Mouse (Mus musculus): ENCODE results near the gene Guca2a.

Guca2a gene

DNA sequence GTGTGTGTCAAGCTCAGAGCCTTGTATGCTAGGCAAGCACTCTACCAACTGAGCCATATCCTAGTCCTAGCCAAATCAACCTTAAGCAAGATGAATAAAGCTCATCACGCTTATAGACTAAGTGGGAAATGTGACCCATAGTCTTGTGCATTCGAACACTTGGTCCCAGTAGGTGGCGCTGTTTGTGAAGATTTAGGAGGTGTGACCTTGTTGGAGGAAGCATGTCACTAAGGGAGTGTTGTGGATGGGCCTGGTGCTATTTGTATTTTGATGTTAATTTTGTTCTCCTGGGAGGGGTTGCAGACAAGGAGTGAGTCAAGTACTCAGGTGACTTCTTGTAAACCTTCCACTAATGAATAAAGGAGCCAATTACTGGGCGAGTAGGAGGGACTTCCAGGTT lies 5.2 kb downstream of the Guca2a start:
- in situ Hi-C loops (cut with MboI, MseI) = no loop called here

DNA sequence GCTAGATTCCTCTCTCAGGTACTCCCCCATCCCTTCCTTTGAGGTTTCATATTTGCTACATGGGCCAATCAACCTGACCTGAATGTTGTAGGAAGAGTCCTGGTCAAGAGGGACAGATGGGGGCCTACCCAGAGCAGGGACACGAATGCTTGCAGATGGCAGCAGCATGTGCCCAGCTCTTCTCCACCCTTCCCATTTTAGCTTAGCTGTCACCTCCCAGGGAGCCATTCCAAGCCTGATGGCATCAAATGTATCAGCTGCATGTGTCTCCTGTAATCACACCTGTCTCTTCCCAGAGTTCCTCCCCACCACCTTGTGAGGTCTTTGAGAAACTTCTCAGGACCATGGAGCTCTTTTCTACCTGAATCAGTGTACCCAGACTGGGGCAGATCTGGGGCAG lies 19.5 kb downstream of the Guca2a start:
- in situ Hi-C loops (cut with MboI, MseI) = no loop called here

DNA sequence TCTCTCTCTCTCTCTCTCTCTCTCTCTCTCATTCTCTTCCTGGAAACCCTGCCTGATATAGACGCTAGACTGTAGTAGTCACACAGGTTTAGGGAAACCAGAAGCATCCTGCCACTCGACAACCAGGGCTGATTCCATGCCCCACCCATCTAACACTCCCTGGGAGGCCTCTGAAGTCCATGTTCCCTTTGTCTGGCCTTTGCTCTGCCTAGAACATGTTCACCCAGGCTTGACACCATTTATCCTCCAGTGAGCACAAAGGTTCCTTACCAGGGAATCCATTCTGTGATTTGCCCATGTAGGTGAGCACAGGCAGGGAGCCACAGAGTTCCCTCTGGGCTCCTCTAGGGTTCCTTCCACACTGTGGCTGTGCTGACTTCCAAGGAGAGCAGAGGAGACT lies 20.7 kb downstream of the Guca2a start:
- in situ Hi-C loops (cut with MboI, MseI) = no loop called here

DNA sequence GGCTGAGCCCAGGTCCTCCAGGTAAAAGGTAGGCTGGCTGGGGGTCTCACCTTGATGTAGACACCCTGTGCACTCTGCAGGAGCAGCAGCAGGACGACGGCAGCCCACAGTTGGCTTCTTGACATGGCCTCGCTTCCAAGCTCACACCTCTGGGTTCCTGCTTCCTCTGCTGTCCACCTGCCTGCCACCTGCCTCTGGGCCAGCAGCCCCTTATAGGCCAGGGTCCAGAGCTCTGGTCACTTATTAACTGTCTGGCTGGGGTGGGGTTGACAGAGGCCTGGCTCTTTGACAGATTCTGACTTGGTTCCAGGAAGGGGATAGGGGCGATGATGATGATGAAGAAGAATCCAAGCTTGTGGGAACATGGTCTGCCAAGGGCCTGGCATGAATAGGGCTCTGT lies 21.2 kb downstream of the Guca2a start, which contains the start of gene Guca2b:
TSS of gene Guca2b (minus strand) at position 224 of the 400 bp plus-strand sequence.
- in situ Hi-C loops (cut with MboI, MseI) = no loop called here

DNA sequence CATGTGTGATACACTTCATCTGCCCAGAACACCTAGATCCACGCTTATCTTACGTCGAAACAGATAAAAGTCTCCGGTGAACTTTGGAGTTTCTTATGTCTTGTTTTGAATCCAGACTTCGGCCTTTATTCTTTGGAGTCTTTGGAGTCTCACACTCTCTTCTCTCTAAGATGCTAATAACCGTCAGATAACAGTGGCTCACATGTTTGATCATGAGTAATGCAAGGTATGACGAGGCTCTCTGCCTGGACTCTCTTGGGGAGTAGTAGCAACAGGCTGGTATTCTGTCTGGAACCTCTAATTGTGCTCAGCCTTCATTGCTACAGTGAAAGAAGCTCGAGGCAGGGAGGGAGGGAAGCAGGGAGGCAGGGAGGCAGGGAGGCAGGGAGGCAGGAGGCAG lies 22.5 kb downstream of the Guca2a start:
- in situ Hi-C loops (cut with MboI, MseI) = no loop called here

DNA sequence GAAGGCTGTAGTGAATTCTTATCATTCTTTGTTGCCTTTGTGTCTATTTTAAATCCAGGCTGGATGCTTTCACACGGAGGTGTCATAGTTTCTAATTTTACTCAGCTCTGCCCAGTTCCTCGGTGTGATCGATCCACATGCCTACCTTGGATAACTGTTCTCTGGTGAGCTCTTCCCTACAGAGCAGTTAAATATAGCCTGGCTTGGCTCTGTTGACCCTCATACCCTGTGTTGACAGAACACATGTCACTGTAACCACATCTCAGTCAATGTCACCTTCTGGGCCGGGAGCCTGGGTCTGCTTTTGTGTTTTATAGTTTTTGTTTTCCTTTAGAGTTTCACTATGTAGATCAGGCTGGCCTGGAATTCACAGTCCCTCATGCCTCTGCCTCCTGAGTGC lies 24.6 kb downstream of the Guca2a start:
- in situ Hi-C loops (cut with MboI, MseI) = no loop called here

DNA sequence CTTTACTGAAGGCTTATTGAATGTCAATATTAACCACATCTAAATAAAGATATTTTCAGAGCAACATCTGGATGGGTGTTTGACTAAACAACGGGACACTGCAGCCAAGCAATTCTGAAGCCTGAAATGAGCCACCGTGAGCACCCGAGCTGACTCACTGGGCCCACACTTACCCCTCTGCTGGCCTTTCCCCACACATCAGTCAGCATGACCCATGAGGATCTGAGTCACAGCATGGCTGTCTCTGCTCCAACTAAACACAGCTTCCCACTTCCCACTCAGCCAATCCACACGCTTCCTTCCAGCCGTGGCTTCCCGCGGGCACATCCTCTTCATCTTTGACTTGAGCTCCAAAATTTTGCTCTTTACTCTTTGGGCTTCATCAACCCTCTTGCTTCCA lies 25.5 kb downstream of the Guca2a start:
- in situ Hi-C loops (cut with MboI, MseI) = no loop called here

DNA sequence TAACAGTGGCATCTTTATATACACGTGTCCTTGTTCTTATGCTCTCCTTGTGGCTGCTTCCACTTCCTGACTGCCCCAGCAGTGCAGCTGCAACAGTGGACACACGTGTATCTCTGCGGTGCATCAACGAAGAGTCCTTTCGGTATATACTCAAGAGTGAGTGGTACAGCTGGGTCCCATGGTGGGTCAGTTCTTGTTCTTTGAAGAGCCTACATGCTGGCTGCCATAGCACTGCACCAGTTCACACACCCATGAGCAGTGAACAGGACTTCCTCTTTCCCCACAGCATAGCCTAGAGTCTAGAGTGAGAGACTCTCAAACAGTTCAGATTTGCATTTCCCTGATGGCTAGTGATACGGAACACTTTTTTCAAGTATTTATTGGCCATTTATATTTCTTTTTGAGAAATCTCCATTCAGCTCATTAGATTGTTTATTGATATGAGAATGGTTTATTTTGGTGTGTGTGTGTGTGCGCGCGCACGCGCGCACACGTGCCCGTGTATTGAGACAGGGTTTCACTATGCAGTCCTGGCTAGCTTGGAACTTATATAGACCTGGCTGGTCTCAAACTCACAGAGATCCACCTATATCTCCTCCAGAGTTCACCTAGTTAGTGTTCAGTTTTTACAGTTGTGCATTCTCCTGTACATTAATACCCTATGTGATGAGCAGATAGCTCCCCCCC lies 26.0 kb downstream of the Guca2a start:
- in situ Hi-C loops (cut with MboI, MseI) = no loop called here

DNA sequence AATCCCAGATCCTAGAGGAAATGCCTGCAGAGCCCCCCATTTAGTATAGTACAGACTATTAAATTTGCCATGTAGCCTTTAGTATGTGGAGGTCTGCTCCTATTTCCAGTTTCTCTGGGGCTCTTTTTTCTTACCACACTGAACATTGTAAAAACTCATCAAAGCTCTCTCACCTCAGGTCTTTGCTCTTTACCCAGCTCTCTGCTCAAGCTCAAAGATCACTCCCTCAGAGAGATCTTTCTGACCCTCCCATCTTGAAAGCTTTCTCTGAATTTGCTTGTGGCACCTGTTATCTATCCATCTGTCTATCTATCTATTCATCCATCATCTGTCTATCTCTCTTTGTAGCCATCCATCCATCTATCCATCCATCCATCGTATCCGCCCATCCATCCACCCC lies 27.7 kb downstream of the Guca2a start:
- in situ Hi-C loops (cut with MboI, MseI) = no loop called here

DNA sequence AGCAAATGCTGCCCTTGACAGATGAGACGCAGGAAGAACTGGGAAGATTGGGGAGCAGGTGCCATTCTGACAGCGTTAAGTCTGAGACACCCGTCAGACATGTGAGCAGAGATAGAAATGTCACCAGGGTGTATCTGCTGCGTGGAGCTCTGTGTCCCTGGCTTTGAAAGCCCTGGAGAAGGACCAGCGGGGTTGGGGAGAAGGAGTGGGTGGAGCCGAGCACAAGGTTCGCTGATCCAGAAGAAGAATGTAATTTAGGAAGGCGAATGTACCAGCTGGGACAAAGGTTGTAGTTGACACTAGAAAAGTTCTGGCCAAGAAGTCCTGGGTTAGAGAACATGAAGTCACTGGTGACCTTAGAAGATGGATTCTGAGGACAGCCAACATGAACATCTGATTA lies 28.6 kb downstream of the Guca2a start:
- in situ Hi-C loops (cut with MboI, MseI) = no loop called here

DNA sequence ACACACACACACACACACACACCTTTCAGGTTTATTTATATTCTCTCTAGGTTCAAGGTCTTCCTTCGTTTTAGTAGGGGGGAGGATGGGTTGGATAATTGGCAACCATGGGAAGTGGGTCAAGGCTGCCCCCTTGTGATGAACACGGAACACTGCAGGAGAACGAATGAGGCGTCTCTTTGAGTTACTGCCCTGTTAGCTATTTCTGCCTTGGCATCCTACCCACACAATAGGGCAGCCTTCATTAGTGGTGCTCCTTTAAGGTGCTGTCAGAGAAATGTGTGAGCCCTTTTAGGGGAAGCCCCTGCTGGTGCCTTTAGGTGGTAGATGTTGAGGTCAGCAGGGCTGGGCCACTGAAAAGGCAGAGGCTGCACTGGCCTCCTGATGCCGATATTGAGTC lies 29.9 kb downstream of the Guca2a start:
- in situ Hi-C loops (cut with MboI, MseI) = no loop called here

DNA sequence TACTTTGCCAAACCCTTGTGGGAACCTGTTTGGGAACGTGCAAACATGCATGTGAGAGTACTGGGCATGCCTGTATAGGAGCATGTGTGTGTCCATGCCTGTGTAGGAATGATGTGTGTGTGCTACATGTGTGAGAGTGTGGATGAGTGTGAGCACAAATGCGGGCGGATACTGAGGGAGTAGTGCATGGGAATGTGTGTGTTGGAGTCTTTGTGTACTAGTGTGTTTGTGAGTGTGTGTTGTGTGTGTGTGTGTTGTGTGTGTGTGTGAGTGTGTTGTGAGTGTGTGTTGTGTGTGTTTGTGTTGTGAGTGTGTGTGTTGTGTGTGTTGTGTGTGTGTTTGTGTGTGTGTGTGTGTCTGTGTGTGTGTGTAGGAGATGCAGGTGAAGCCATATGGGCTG lies 30.7 kb downstream of the Guca2a start:
- in situ Hi-C loops (cut with MboI, MseI) = no loop called here

DNA sequence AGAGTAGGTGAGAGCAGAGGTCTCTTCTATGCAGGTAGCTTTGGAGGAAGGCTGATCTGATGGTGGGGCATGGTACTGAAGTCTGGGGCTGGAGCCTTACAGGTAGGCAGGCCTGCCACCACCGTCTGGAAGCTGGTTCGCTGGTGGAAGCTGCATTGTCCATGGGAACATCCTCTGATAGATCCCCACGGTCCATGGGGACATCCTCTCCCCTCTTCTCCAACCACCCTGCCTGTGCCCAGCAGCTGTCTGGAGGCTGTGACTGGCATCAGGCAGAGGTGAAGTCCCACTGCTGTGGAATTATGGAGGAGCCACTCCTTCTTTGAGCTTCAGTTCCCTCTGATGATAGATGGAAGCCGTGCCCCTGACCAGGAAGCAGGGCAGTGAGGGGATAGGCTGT lies 31.1 kb downstream of the Guca2a start:
- in situ Hi-C loops (cut with MboI, MseI) = no loop called here

DNA sequence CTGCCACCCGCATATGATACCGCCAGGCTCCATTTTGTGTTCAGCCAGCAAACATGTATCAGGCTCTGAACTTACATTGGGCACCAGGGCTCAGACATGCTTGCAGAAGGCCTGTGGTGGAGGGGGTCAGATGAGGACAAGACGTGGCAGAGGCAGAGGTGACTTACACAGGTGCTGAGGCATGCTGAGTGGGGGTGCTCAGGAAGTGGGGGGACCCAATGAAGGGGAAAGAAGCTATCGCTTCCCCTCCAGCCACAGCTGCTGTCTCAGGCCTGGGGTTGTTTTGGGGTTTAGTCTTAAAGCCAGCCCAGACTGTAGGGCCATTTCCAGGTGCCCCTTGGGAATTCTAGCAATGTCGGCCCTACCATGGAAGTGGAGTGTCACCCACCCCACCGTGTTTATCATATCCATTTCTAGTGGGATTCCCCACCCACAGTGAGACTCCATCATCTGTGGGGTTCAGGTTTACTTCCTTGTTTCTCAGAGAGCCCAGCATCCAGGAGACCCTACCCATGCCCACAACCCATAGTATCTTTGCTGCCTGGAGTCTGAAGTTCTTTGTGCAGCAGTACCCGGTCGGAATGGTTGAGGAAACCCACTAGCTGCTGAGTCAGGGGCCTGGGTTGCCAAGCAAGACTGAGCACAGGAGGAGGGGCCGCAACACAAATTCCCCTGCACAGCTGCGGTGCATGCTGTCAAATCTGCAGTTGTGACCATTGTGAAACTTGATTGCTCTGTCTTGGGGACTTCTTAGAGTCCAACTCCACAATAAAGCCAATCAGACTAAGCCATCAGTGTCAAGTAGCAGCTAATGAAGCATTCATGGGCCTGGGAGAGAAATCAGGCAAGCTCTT lies 32.1 kb downstream of the Guca2a start:
- in situ Hi-C loops (cut with MboI, MseI) = no loop called here

DNA sequence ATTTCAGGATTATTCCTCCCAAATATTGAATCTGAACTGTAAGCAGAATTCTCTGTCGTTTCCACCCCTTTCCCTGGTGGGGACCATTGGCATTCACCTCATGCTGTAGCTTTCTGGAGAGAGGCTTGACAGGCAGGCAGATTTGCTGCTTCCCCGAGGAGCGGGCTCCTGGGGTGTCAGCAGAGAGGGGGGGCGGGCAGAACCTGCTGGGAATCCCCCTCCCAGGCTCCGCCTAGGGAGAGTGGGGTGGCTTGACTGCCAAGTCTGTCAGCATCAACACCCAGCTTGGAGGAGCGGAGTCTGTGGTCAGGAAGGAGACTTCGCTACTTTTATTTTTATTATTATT lies 32.7 kb downstream of the Guca2a start:
- in situ Hi-C loops (cut with MboI, MseI) = no loop called here

DNA sequence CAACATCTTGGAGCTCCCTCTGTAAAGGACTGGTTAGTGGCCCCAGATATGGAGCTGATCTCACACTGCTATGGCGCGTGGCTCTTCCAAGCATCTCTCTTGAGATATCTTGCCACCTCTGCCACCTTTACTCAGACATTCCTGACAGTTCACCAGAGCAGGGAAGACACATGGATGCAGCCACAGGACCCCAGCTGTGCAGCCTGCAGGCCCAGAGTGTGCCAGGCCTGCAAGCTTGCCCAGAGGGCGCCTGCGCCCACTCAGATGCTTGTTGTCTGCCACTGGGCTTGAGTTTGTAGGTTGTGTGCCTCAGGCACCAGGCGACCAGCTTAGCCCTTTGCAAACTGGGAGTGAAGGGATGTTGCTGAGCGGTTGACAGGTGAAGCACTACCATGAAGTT lies 33.2 kb downstream of the Guca2a start:
- in situ Hi-C loops (cut with MboI, MseI) = no loop called here

DNA sequence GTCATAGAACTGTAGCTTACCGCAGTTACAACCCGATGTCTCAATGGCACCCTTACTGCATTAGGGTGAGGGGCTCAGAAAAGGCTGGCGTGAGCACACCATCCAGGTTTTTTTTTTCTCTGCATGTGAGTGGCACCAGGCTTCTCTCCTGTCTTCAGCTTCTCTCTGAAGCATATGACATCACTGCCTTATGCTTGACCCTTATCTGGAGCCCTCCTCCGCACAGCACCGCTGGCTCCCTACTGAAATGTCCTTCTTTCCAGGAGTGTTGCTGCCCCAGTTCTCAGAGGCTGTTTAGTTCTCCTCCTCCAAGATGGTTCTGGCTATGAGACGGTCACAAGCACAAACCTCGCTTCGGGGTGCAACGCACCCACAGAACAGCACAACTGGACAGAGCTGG lies 33.7 kb downstream of the Guca2a start:
- in situ Hi-C loops (cut with MboI, MseI) = no loop called here

DNA sequence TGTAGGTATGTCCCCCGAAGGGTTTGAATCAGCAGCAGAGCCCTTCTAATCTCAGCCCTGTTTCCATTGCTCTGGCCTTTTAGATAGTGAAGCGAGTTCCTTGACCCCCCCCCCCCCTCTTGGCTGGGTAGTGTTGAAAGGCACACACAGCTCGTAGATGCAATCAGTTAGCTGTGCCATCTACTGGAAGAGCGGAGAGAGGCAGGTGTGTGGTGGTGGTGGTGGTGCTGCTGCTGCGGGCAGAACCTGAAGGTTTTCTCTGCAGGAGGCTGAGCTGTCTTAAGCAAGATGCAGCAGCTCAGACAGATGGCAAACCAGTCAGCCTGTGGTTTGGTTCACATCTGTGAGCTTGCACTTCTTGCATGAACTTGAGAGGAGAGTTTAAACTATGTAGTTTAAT lies 35.2 kb downstream of the Guca2a start:
- in situ Hi-C loops (cut with MboI, MseI) = no loop called here

DNA sequence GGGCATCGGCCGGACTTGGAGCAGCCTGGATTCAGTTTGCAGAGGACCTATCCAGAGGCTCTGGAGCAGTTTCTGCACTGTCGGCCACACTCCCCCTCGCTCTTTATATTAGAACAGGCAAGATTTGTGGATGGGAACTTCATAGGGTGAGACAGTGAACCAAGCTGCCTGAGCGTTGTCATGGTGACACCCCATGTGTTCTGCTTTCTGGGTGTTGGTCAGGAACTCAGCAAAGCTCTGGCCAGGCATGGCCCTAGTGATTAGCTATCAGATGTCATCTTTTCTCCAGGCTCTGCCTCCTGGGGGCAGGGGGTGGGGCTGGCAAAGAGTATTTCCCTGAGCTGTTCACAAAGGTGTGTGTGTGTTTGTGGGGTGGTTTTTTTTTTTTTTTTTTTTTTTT lies 45.1 kb downstream of the Guca2a start:
- in situ Hi-C loops (cut with MboI, MseI) = no loop called here

DNA sequence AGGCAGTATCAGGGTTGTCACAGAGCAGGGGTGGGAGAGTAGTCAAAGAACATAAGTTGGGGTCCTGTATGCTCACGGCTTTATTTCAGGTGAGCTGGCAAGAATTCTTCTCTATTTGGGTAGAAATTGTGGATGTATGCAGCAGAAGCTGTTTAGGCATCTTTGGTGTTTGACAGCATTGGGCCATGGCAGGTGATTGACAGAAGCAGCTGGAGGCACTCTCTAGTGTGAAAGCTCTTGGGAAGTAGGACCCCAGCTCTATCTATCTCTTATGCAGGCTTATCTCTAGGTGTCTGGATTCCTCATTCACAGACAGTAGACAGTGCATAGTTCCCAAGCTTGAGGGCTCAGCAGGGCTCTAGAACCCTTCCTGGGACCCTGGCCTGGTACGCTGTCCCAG lies 48.2 kb downstream of the Guca2a start:
- in situ Hi-C loops (cut with MboI, MseI) = no loop called here

Data from T-helper 2 cell (primary cell).